Mouse (Mus musculus) Patski (cell line): ENCODE results near the gene Tmem150b. TPM values are rescaled to one million over a fixed set of nuclear protein-coding genes. Genes with fewer than 3 reads are reported as not detected.

ENCODE experiments used
- ATAC-seq: fragments of 100-300 bp; one replicate; pipeline ENCODE4 v1.8.0; 2021
- CTCF ChIA-PET: fragments of 350-600 bp; sonication (Branson Sonifier 250); formaldehyde crosslinking; loops from one replicate; lab custom pipeline; 2022; ENCODE audit warnings: inconsistent platforms; lab: Charles Lee
- POLR2A ChIA-PET: fragments of 350-600 bp; sonication (Branson Sonifier 250); formaldehyde crosslinking; loops from one replicate; lab custom pipeline; 2022; ENCODE audit warnings: antibody characterized with exemption, inconsistent platforms; lab: Charles Lee
- DNase-seq: peaks from one replicate; pipeline ENCODE4 v3.0.0-alpha.2; 2011; ENCODE audit warnings: low read depth, low spot score
- H3K27me3 ChIP-seq: fragments of 371-371 bp; one replicate; pipeline ENCODE4 v1.5.1; 2021
- CTCF ChIP-seq: fragments of 100-300 bp; IDR thresholded peaks from one replicate; pipeline ENCODE4 v1.5.1; 2021
- in situ Hi-C: fragments of 300-500 bp; cut with MboI; formaldehyde crosslinking; loops from 3 replicates; pipeline ENCODE4 v1.11.1; 2018; ENCODE audit warnings: low pct_unique_long_range_greater_than_20kb, mixed read lengths
- polyA plus RNA-seq: library from polyadenylated mRNA; unstranded; gene quantifications from one replicate; pipeline ENCODE4 v1.2.3, GENCODE M21; 2021

Tmem150b gene
- polyA plus RNA-seq, 1 experiment from 2014 or later: 0.14 TPM

- POLR2A ChIA-PET: no interaction called here
- DNase-seq (no peak), ATAC-seq (no peak)
- TF ChIP-seq CTCF: no peak
- in situ Hi-C loops: no loop called here
- CTCF ChIA-PET: no interaction called here
- H3K27me3 ChIP-seq: no peaks in the 10 kb centered on the region
Observed at GRCm38 (mm10) chr7:4669156-4669555, 55.9 kb downstream of the Tmem150b start.

GRCm38 (mm10) chr7:4668506-4668905, 56.5 kb downstream of the Tmem150b start:
- ATAC-seq (no peak), DNase-seq (no peak)
- ChIA-PET POLR2A (interaction anchor here (1.7 kb wide), 1 partner anchor 128 kb away, joined by 4 read pairs; no protein-coding TSS in a partner anchor), CTCF (no interaction called here)
- H3K27me3 ChIP-seq: no peaks in the 10 kb centered on the region
- TF ChIP-seq CTCF: no peak
- in situ Hi-C loops: no loop called here

- DNase-seq: no peak
- ChIA-PET CTCF (no interaction called here), POLR2A (interaction anchor here (0.6 to 1.7 kb wide), 2 partner anchors 129 to 157 kb away, joined by 4 read pairs; no protein-coding TSS in a partner anchor)
- in situ Hi-C loops: no loop called here
- no peaks in the 10 kb centered on the region for H3K27me3 ChIP-seq
- TF ChIP-seq CTCF: no peak
- ATAC-seq: no peak
Observed at GRCm38 (mm10) chr7:4666871-4667270, 58.2 kb downstream of the Tmem150b start.

GRCm38 (mm10) chr7:4663742-4664141, 61.3 kb downstream of the Tmem150b start:
- in situ Hi-C loops: no loop called here
- no peak for ATAC-seq
- POLR2A ChIA-PET: no interaction called here
- DNase-seq: no peak
- TF ChIP-seq CTCF: no peak
- H3K27me3 ChIP-seq: no peaks in the 10 kb centered on the region
- CTCF ChIA-PET: no interaction called here

GRCm38 (mm10) chr7:4663179-4663578, 61.9 kb downstream of the Tmem150b start:
- in situ Hi-C loops: no loop called here
- no peaks in the 10 kb centered on the region for H3K27me3 ChIP-seq
- ChIA-PET POLR2A (interaction anchor here (0.7 kb wide), 2 partner anchors 8 to 113 kb away, joined by 3 read pairs; no protein-coding TSS in a partner anchor), CTCF (no interaction called here)
- DNase-seq (no peak), ATAC-seq (no peak)
- TF ChIP-seq CTCF: no peak

- in situ Hi-C loops: no loop called here
- ATAC-seq (no peak), DNase-seq (no peak)
- POLR2A ChIA-PET: no interaction called here
- CTCF ChIA-PET: interaction anchor here (1.3 kb wide), 1 partner anchor 12 kb away, joined by 3 read pairs; no protein-coding TSS in a partner anchor
- no peaks in the 10 kb centered on the region for H3K27me3 ChIP-seq
- TF ChIP-seq CTCF: no peak
Observed at GRCm38 (mm10) chr7:4659911-4660443, 65.1 kb downstream of the Tmem150b start.

GRCm38 (mm10) chr7:4658912-4659551, 66.0 kb downstream of the Tmem150b start, which contains the start of gene Ppp6r1:
TSS of gene Ppp6r1 (minus strand) at chr7:4659019.
- in situ Hi-C loops: no loop called here
- POLR2A ChIA-PET: interaction anchor here (1.5 kb wide), 1 partner anchor 25 kb away, joined by 5 read pairs; the partner anchor contains the start of gene Hspbp1
- TF ChIP-seq CTCF: no peak
- DNase-seq (peak; percentile 85), ATAC-seq (peak; percentile 89)
- H3K27me3 ChIP-seq: no peaks in the 10 kb centered on the region
- CTCF ChIA-PET: interaction anchor here (0.9 kb wide), 1 partner anchor 146 kb away, joined by 3 read pairs; no protein-coding TSS in a partner anchor

- ATAC-seq (peak; percentile 8), DNase-seq (no peak)
- in situ Hi-C loops: no loop called here
- ChIA-PET POLR2A (interaction anchor here (1.5 kb wide), 1 partner anchor 26 kb away, joined by 5 read pairs; the partner anchor contains the start of gene Hspbp1), CTCF (interaction anchor here (0.9 kb wide), 1 partner anchor 145 kb away, joined by 3 read pairs; no protein-coding TSS in a partner anchor)
- no peak for TF ChIP-seq CTCF
- H3K27me3 ChIP-seq: no peaks in the 10 kb centered on the region
Observed at GRCm38 (mm10) chr7:4658128-4658907, 66.7 kb downstream of the Tmem150b start.

- TF ChIP-seq CTCF: no peak
- DNase-seq (no peak), ATAC-seq (no peak)
- in situ Hi-C loops: no loop called here
- ChIA-PET CTCF (no interaction called here), POLR2A (no interaction called here)
- no peaks in the 10 kb centered on the region for H3K27me3 ChIP-seq
Observed at GRCm38 (mm10) chr7:4657521-4658127, 67.4 kb downstream of the Tmem150b start.

Other genes starting within 250 kb of the Tmem150b start
- 85.2 TPM for gene Ppp1r12c, start 223.6 kb downstream of the Tmem150b start, polyA plus RNA-seq
- gene Tnnt1, start 208.9 kb downstream of the Tmem150b start, polyA plus RNA-seq: not detected
- 0.33 TPM for gene Tnni3, start 201.0 kb downstream of the Tmem150b start, polyA plus RNA-seq
- 1.9 TPM for gene Dnaaf3, start 192.8 kb downstream of the Tmem150b start, polyA plus RNA-seq
- 0.12 TPM for gene Syt5, start 177.7 kb downstream of the Tmem150b start, polyA plus RNA-seq
- not detected for gene Ptprh, start 121.2 kb downstream of the Tmem150b start, polyA plus RNA-seq
- 2.6 TPM for gene Tmem86b, start 93.8 kb downstream of the Tmem150b start, polyA plus RNA-seq
- 82.6 TPM for gene Ppp6r1, start 66.2 kb downstream of the Tmem150b start, polyA plus RNA-seq
- 80.2 TPM for gene Hspbp1, start 40.2 kb downstream of the Tmem150b start, polyA plus RNA-seq
- 27.9 TPM for gene Brsk1, start 34.6 kb downstream of the Tmem150b start, polyA plus RNA-seq
- 58.6 TPM for gene Kmt5c, start 14.9 kb upstream of the Tmem150b start, polyA plus RNA-seq
- gene Cox6b2, start 27.8 kb upstream of the Tmem150b start, polyA plus RNA-seq: not detected
- gene Fam71e2, start 46.1 kb upstream of the Tmem150b start, polyA plus RNA-seq: not detected
- gene Il11, start 57.6 kb upstream of the Tmem150b start, polyA plus RNA-seq: 2.4 TPM
- gene Tmem190, start 57.7 kb upstream of the Tmem150b start, polyA plus RNA-seq: 0.67 TPM
- 5.7 TPM for gene Tmem238, start 64.4 kb upstream of the Tmem150b start, polyA plus RNA-seq
- gene Rpl28, start 67.6 kb upstream of the Tmem150b start, polyA plus RNA-seq: 230 TPM
- gene Ube2s, start 87.3 kb upstream of the Tmem150b start, polyA plus RNA-seq: 250 TPM
- 1.9 TPM for gene Shisa7, start 119.4 kb upstream of the Tmem150b start, polyA plus RNA-seq
- 8.5 TPM for gene Isoc2b, start 145.0 kb upstream of the Tmem150b start, polyA plus RNA-seq
- 6.6 TPM for gene Isoc2a, start 151.9 kb upstream of the Tmem150b start, polyA plus RNA-seq
- not detected for gene Gm36210, start 181.3 kb upstream of the Tmem150b start, polyA plus RNA-seq
- gene Zfp628, start 190.0 kb upstream of the Tmem150b start, polyA plus RNA-seq: 8.1 TPM
- 5.3 TPM for gene Nat14, start 196.8 kb upstream of the Tmem150b start, polyA plus RNA-seq
- 4.7 TPM for gene Ssc5d, start 200.5 kb upstream of the Tmem150b start, polyA plus RNA-seq
- 1.8 TPM for gene Sbk2, start 239.2 kb upstream of the Tmem150b start, polyA plus RNA-seq
- 0.09 TPM for gene Sbk3, start 245.9 kb upstream of the Tmem150b start, polyA plus RNA-seq